Mouse (Mus musculus): ENCODE measurements around the gene Ambra1. TPM values are rescaled to one million over a fixed set of nuclear protein-coding genes. Genes with fewer than 3 reads are reported as not detected.
A peak's percentile ranks its signal among the peaks of the same experiment; 100 is the strongest.

The Ambra1 gene
- polyA plus RNA-seq, 1 experiment from 2014 or later: 12.3 TPM

DNA sequence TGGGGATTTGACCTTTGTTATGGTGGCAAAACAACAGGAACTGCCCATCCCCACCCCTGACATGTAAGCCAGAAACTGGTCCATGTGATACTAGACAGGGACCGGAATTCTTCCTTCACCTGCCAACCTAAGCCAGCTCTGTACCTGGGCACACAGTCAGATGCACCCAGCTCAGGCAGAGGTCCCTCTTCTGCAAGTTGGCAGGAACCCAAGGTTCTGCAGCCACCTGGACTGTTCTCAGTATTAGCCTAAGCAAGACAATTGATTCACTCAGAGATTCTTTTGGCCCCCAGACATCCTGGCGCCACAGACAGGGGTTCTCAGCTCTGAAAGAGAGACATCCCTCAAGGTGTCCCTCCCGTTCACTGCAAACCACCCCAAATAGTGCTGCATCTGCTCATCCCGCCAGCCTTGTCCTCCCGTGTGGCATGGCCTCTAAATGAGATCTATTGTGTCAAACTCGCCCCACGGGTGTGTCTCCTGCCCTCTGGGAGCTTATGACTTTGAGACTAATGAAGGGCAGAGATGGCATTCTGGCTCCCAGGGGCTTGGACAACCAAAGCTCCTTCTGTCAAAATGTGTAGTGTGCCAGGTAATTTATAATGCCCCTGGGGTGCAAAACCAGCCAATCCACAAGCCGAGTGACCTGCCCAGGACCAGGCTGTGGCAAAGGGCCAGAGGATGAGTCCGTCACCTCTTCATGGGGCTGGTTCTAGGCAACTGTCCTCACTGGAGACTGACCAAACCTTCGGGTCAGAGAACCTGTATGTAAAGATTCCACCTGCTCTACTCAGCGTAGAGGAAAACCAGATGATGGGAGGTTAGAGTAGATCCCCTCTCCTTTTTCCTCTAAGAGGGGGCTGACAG lies 229.8 kb downstream of the Ambra1 start:
- ATAC-seq (ENCODE audit: insufficient read depth, low FRiP score, low read depth): no peak
- H3K36me3 ChIP-seq: no peaks in the 10 kb centered on the region
- WGBS: 75% methylated on average over 11 of the region's 11 CpGs
- no peaks in the 10 kb centered on the region for H3K27me3 ChIP-seq (replicated peaks)
- H3K4me3 ChIP-seq (replicated peaks): no peak overlapping the region
- H3K4me1 ChIP-seq: peaks cover 57% of the 10 kb centered on the region
- H3K27ac ChIP-seq: 0 out of 2 replicates have a peak overlapping the region, but pooled peaks have one; percentile 18
- no peak overlapping the region for H3K4me2 ChIP-seq
- H3K9me3 ChIP-seq: no peaks in the 10 kb centered on the region
- H3K9ac ChIP-seq: no peak overlapping the region

DNA sequence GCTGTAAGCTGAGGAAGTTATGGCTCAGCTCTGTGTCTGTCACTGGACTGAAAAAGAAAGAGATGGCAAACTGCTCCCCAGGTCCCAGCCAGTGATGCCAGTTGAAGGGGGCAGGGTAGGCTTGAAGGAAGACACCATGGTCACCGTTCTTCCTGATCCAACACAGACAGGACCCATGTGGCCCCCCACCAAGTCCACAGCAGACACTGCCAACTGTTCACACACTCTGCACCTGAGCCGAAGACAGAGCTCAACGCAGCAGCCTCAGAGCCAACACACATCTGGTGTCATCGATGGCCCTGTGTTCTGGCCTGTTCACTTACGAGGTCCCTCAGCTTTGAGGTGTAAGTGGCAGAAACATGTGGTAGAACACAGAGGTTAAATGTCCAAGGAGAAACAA lies 230.5 kb downstream of the Ambra1 start:
- no peak overlapping the region for H3K4me2 ChIP-seq
- H3K9me3 ChIP-seq: no peaks in the 10 kb centered on the region
- ATAC-seq (ENCODE audit: insufficient read depth, low FRiP score, low read depth): no peak
- H3K27me3 ChIP-seq (replicated peaks): no peaks in the 10 kb centered on the region
- H3K36me3 ChIP-seq: no peaks in the 10 kb centered on the region
- peaks cover 55% of the 10 kb centered on the region for H3K4me1 ChIP-seq
- H3K9ac ChIP-seq: no peak overlapping the region
- no peak overlapping the region for H3K27ac ChIP-seq
- 88% methylated on average over 5 of the region's 5 CpGs for WGBS
- no peak overlapping the region for H3K4me3 ChIP-seq (replicated peaks)

DNA sequence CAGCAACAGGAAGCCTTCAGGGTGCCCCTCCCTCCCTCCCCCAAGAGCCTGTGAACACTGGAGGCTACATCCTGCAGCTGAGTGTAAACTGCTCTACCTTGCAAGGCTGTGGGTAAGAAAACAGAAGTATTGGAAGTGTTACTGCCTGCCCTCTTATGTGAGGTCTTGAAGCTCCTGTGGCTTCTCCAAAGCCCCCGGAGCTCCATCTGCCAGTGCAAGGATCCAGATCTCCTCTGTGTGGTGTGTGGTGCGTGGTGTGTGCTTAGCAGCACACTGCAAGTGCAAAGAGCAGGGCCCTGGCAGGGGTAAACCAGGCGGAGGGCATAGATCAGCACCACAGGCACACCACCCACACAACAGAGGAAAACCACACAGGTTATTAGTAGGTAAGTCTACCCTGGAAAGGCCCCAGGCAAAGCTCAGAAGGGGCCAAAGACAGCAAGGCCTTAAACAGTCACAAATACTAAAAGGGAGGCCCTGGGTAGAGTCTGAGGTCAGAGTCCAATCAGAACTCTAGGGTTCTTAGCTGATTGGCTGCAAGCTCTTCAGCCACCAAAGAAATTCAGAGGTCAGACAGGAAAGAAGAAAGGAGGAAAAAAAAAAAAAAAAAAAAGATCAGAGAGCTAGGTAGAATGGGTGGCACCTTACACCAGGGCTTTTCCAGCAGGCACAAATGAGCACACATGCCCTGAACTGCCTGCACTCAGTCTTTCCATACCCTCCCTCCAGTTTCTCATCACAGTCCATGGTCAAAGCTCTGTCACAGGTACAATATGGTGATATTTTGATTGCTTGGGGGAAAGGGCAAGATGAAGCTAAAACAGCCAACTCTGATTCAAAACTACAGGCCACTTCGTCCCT lies 232.2 kb downstream of the Ambra1 start:
- peak overlapping the region; percentile 73 for H3K4me2 ChIP-seq
- no peaks in the 10 kb centered on the region for H3K9me3 ChIP-seq
- no peaks in the 10 kb centered on the region for H3K36me3 ChIP-seq
- 41% methylated on average over 4 of the region's 4 CpGs for WGBS
- H3K27me3 ChIP-seq (replicated peaks): no peaks in the 10 kb centered on the region
- peaks cover 46% of the 10 kb centered on the region for H3K4me1 ChIP-seq
- no peak for ATAC-seq (ENCODE audit: insufficient read depth, low FRiP score, low read depth)
- peak overlapping the region; percentile 81 for H3K4me3 ChIP-seq (replicated peaks)
- H3K9ac ChIP-seq: 0 out of 2 replicates have a peak overlapping the region, but pooled peaks have one; percentile 6
- peak overlapping the region; percentile 82 for H3K27ac ChIP-seq

DNA sequence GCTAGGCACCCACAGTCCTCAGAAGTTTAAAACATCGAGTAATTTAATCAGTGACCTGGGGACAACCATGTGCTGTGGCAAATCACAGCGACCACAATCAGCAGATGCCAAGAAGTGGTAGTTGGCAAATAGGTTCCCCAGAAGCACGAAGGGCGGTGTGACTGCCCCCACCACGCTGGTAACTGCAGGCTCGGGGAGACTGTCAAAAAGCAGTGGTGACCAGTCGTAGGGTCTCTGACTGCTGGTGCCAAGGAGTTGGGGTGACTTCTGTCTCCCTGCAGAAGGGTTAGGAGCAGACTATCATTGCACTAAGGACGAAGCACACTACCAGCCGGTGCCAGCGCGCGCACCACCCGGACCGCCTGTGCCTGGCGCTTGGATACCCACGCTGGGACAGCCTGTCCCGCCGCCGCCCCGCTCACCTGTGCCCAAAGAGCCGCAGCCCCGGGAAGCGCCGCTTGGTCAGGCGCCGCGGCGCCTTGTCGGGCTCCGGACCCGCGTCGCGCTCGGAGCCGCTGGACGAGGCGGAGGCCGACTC lies 233.0 kb downstream of the Ambra1 start:
- peak overlapping the region; percentile 80 for H3K27ac ChIP-seq
- peak overlapping the region; percentile 73 for H3K4me2 ChIP-seq
- peak overlapping the region; percentile 77 for H3K9ac ChIP-seq
- WGBS: under 1% methylated on average over 35 of the region's 39 CpGs
- H3K9me3 ChIP-seq: no peaks in the 10 kb centered on the region
- peaks cover 38% of the 10 kb centered on the region for H3K4me1 ChIP-seq
- H3K4me3 ChIP-seq (replicated peaks): peak overlapping the region; percentile 81
- no peaks in the 10 kb centered on the region for H3K36me3 ChIP-seq
- ATAC-seq (ENCODE audit: insufficient read depth, low FRiP score, low read depth): peak; percentile 2; the same call in 1 of the 2 replicates
- no peaks in the 10 kb centered on the region for H3K27me3 ChIP-seq (replicated peaks)

DNA sequence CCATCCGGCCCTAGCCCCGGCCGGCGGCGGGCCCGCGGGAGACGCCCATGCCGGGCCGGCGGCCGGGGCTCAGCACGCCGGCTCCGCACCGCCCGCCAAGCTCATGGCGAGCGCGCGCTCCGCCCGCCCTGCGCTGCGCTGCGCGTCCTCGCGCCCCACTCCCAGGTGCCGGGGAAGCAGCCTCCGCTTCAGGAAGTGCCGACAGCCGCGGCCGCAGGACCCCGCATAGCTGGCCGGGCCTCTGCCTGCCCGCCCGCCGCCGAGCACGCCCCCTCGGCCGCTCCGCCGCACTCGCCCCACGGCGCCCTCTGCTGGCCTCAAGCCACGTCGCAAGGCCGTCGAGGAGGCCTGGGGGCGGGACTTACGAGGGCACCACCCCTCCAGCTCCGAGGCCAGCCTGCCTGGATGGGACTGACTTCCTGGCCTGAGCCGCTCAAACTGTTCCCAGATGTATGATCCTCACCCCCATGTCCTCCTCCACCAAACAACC lies 233.6 kb downstream of the Ambra1 start:
- ATAC-seq (ENCODE audit: insufficient read depth, low FRiP score, low read depth): peak; percentile 93
- Histone ChIP-seq H3K9ac (peak overlapping the region; percentile 77), H3K4me1 (peaks cover 36% of the 10 kb centered on the region), H3K27me3 (replicated peaks) (no peaks in the 10 kb centered on the region), H3K4me3 (replicated peaks) (peak overlapping the region; percentile 81), H3K36me3 (no peaks in the 10 kb centered on the region), H3K4me2 (peak overlapping the region; percentile 73), H3K27ac (peak overlapping the region; percentile 80), H3K9me3 (no peaks in the 10 kb centered on the region)
- WGBS: under 1% methylated on average over 56 of the region's 57 CpGs

DNA sequence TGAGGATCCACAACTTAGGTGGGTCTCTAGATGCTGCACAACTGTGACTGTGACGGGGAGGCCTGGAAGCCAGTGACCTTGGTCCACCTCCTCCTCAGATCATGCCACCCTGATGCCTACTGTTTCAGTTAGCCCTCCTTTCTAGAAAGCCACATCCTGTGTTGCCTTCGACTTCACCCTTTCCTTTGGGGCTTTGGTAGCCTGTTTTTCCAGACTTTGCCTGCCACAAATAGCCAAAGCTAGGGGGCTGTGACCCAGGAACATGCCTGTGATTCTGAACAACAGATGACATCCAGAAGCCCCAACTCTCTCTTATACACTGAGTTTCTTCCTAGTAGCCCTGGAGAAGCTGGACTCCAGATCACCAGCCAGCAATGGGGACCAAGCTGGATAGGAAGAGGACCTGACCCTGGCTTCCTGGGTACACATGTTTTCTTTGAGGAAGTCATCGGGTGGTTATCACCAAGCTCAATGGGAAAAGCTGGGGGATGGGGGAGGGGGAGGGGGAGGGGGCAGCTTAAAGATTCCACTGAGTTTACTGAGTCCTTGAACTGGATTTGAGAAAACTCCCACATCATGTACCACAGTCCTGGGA lies 234.8 kb downstream of the Ambra1 start:
- H3K36me3 ChIP-seq: no peaks in the 10 kb centered on the region
- WGBS: 57% methylated on average over 3 of the region's 3 CpGs
- peaks cover 24% of the 10 kb centered on the region for H3K4me1 ChIP-seq
- H3K9me3 ChIP-seq: no peaks in the 10 kb centered on the region
- peak overlapping the region; percentile 16; the same call in 1 of the 2 replicates for H3K9ac ChIP-seq
- H3K4me2 ChIP-seq: peak overlapping the region; percentile 49
- peak overlapping the region; percentile 81; the same call in 1 of the 2 replicates for H3K27ac ChIP-seq
- H3K4me3 ChIP-seq (replicated peaks): peak overlapping the region; percentile 33
- ATAC-seq (ENCODE audit: insufficient read depth, low FRiP score, low read depth): no peak
- no peaks in the 10 kb centered on the region for H3K27me3 ChIP-seq (replicated peaks)

DNA sequence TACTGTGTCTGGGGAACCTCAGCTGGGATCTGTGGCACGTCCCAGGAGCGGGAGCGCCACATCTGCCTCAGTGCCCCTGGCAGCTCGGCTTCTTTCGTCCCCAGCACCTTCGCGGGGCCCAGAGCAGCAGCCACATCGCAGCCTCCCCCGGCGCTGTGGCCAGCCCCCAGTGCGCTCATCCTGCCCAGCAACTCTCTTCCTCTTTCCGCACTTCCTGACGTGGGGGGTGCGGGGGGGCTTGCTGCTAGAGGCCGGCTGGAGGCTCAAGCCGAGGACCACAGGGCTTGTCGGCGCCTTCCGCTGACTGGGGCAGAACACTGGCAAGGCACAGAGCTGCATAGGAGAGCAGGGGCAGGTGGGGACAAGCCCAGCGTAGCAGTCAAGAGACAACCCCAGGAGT lies 235.5 kb downstream of the Ambra1 start:
- WGBS: 22% methylated on average over 20 of the region's 20 CpGs
- peak overlapping the region; percentile 33 for H3K4me3 ChIP-seq (replicated peaks)
- peak overlapping the region; percentile 49 for H3K4me2 ChIP-seq
- peak overlapping the region; percentile 81 for H3K27ac ChIP-seq
- ATAC-seq (ENCODE audit: insufficient read depth, low FRiP score, low read depth): no peak
- H3K36me3 ChIP-seq: no peaks in the 10 kb centered on the region
- H3K9me3 ChIP-seq: no peaks in the 10 kb centered on the region
- H3K9ac ChIP-seq: peak overlapping the region; percentile 16; the same call in 1 of the 2 replicates
- no peaks in the 10 kb centered on the region for H3K27me3 ChIP-seq (replicated peaks)
- H3K4me1 ChIP-seq: peaks cover 19% of the 10 kb centered on the region

DNA sequence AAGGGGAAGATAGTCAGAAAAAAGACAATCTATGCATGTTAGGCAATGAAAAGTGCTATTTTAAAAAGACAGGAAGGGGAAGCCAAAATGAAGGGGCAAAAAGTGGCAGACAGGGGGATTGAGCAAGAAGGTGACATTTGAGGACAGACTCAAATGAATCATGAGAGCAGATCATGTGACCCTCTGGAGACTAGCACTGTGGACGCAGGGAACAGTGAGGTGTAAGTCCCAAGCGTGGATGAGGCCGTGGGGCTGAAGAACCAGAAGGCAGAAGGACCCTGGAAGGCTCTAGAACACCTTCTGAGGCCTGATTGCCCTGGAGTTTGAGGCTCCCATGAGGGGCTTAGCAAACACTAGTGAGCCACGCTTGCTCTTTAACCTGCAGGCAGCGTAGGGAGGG lies 236.4 kb downstream of the Ambra1 start:
- Histone ChIP-seq H3K9ac (no peak overlapping the region), H3K9me3 (no peaks in the 10 kb centered on the region), H3K4me3 (replicated peaks) (no peak overlapping the region), H3K36me3 (no peaks in the 10 kb centered on the region), H3K4me1 (peaks cover 21% of the 10 kb centered on the region), H3K27me3 (replicated peaks) (no peaks in the 10 kb centered on the region), H3K27ac (no peak overlapping the region), H3K4me2 (no peak overlapping the region)
- ATAC-seq (ENCODE audit: insufficient read depth, low FRiP score, low read depth): no peak
- 81% methylated on average over 5 of the region's 5 CpGs for WGBS

DNA sequence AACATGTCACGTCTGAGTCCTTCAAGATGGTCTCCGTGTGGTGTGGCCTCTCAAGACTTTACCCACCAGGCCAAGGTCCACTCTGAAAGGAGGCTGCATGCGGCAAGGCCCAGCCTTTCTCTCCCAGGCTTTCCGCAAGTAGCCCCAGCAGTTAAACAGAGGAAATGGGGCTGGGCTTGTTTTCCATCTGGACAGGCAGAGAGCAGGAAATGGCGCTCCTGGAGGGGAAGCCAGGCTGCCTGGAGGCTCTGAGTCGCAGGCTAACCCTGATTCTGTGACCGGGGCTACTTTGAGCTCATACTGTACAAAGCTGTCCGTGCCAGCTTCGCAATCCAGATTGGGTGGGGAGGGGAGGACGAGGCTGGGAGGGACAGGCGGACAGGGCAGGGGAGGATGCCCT lies 238.0 kb downstream of the Ambra1 start:
- H3K9ac ChIP-seq: no peak overlapping the region
- H3K4me3 ChIP-seq (replicated peaks): no peak overlapping the region
- no peaks in the 10 kb centered on the region for H3K9me3 ChIP-seq
- WGBS: 47% methylated on average over 11 of the region's 11 CpGs
- no peak for ATAC-seq (ENCODE audit: insufficient read depth, low FRiP score, low read depth)
- H3K36me3 ChIP-seq: no peaks in the 10 kb centered on the region
- H3K4me1 ChIP-seq: peaks cover 25% of the 10 kb centered on the region
- H3K27ac ChIP-seq: peak overlapping the region; percentile 51
- H3K4me2 ChIP-seq: no peak overlapping the region
- no peaks in the 10 kb centered on the region for H3K27me3 ChIP-seq (replicated peaks)
